21 mouse cellular contexts compared by ENCODE assay signal in the genomic region with DNA sequence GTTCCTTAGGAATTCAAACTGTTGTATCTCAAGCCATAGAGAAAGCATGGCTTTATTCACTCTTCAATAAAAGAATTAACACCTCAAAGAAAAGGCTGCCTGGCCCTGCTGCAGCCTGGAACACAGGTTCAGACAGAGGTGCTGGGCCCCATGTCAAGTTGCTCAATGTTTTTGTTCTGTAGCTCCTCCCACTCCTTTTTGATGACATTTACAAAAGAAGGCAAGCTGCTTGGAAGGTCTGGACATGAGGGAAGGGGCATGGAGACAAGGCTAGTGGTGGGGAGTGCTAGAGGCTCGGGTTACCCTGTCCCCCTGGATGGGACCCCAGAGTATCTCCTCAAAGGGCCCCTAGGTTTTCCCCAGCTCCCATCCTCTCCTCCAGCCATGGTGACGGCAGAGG. TPM values are rescaled to one million over a fixed set of nuclear protein-coding genes. Genes with fewer than 3 reads are reported as not detected.
DNase-seq lines count a peak whose midpoint lies in the region; ATAC-seq lines count a peak whose summit lies in the region.
"Had no signal": no experiment of that assay in that cellular context is flagged by ENCODE, and none has a peak within 500 bp of the region (broad histone marks: within the 10 kb centered on the region; RNA-seq: fewer than 3 reads in every experiment).

No protein-coding gene starts in this region.

- no peak overlapping the region for H3K4me2 ChIP-seq in forebrain, embryonic 12.5 days
- H3K4me2 ChIP-seq in forebrain, embryonic 15.5 days (replicated peaks) = no peak overlapping the region
- H3K4me2 ChIP-seq in midbrain, embryonic 13.5 days (replicated peaks) = no peak overlapping the region
- H3K4me2 ChIP-seq in midbrain, embryonic 14.5 days (ENCODE audit: low read length) = no peak overlapping the region
- H3K4me2 ChIP-seq: embryonic facial prominence, embryonic 12.5 days; hindbrain, embryonic 15.5 days; intestine, embryonic 15.5 days had no signal

- H3K9ac ChIP-seq in forebrain, embryonic 12.5 days = no peak overlapping the region
- H3K9ac ChIP-seq in forebrain, embryonic 15.5 days (replicated peaks) = no peak overlapping the region
- no peak overlapping the region for H3K9ac ChIP-seq in midbrain, embryonic 13.5 days (replicated peaks)
- no peak overlapping the region for H3K9ac ChIP-seq in midbrain, embryonic 14.5 days (replicated peaks; ENCODE audit: low read length)
- H3K9ac ChIP-seq: embryonic facial prominence, embryonic 12.5 days; hindbrain, embryonic 15.5 days; intestine, embryonic 15.5 days had no signal

- H3K27ac ChIP-seq in forebrain, embryonic 12.5 days = no peak overlapping the region
- H3K27ac ChIP-seq in forebrain, embryonic 15.5 days (replicated peaks) = no peak overlapping the region
- no peak overlapping the region for H3K27ac ChIP-seq in midbrain, embryonic 13.5 days
- no peak overlapping the region for H3K27ac ChIP-seq in midbrain, embryonic 14.5 days (replicated peaks; ENCODE audit: low read depth, low read length)
- H3K27ac ChIP-seq: embryonic facial prominence, embryonic 12.5 days; gastrocnemius, adult 2 months; hindbrain, embryonic 15.5 days; intestine, embryonic 15.5 days; limb, embryonic 10.5 days had no signal

- no peak overlapping the region for H3K4me3 ChIP-seq in forebrain, embryonic 12.5 days (replicated peaks)
- no peak overlapping the region for H3K4me3 ChIP-seq in forebrain, embryonic 15.5 days
- H3K4me3 ChIP-seq in midbrain, embryonic 13.5 days (replicated peaks) = no peak overlapping the region
- no peak overlapping the region for H3K4me3 ChIP-seq in midbrain, embryonic 14.5 days (replicated peaks; ENCODE audit: low read depth, low read length)
- H3K4me3 ChIP-seq: embryonic facial prominence, embryonic 12.5 days; gastrocnemius, adult 2 months; hindbrain, embryonic 15.5 days; intestine, embryonic 15.5 days; limb, embryonic 10.5 days had no signal

- peaks cover 5% of the 10 kb centered on the region for H3K4me1 ChIP-seq in forebrain, embryonic 12.5 days
- no peaks in the 10 kb centered on the region for H3K4me1 ChIP-seq in forebrain, embryonic 15.5 days
- peaks cover 5% of the 10 kb centered on the region for H3K4me1 ChIP-seq in midbrain, embryonic 13.5 days (replicated peaks)
- no peaks in the 10 kb centered on the region for H3K4me1 ChIP-seq in midbrain, embryonic 14.5 days (ENCODE audit: control insufficient read depth, insufficient read depth, low read length)
- H3K4me1 ChIP-seq: embryonic facial prominence, embryonic 12.5 days; hindbrain, embryonic 15.5 days; intestine, embryonic 15.5 days; limb, embryonic 10.5 days had no signal

- no peak for DNase-seq in midbrain, embryonic 14.5 days
- peak; percentile 40 for DNase-seq in embryo, embryonic 10.5 days (ENCODE audit: low spot score)
- no peak for DNase-seq in retina, embryonic 14.5 days (ENCODE audit: low spot score)
- DNase-seq: adrenal gland, adult 8-10 months; cerebellum, adult 8-10 months; gastrocnemius, adult 2 months; heart, postnatal 4 days; kidney, adult 8-10 months; kidney, postnatal 14 days had no signal

- peak; percentile 30; the same call in 1 of the 2 replicates for ATAC-seq in forebrain, embryonic 12.5 days (ENCODE audit: low FRiP score)
- ATAC-seq in forebrain, embryonic 15.5 days (replicated peaks) = no peak
- peak; percentile 34; the same call in 1 of the 2 replicates for ATAC-seq in midbrain, embryonic 13.5 days
- no peak for ATAC-seq in midbrain, embryonic 14.5 days (ENCODE audit: low FRiP score, low TSS enrichment)
- ATAC-seq in frontal cortex, adult (ENCODE audit: low TSS enrichment) = no peak
- ATAC-seq: activated CD4-positive, CD25-positive, alpha-beta regulatory T cell, adult 4 months; CD4-positive, CD25-positive, alpha-beta regulatory T cell, adult 4 months; intestine, embryonic 15.5 days; Patski had no signal

- H3K27me3 ChIP-seq in forebrain, embryonic 12.5 days = no peaks in the 10 kb centered on the region
- no peaks in the 10 kb centered on the region for H3K27me3 ChIP-seq in forebrain, embryonic 15.5 days
- H3K27me3 ChIP-seq in midbrain, embryonic 13.5 days = no peaks in the 10 kb centered on the region
- no peaks in the 10 kb centered on the region for H3K27me3 ChIP-seq in midbrain, embryonic 14.5 days (ENCODE audit: control insufficient read depth, insufficient read depth, low read length)
- H3K27me3 ChIP-seq: embryonic facial prominence, embryonic 12.5 days; hindbrain, embryonic 15.5 days; intestine, embryonic 15.5 days had no signal

- no peaks in the 10 kb centered on the region for H3K9me3 ChIP-seq in forebrain, embryonic 12.5 days
- no peaks in the 10 kb centered on the region for H3K9me3 ChIP-seq in forebrain, embryonic 15.5 days
- H3K9me3 ChIP-seq in midbrain, embryonic 13.5 days = no peaks in the 10 kb centered on the region
- H3K9me3 ChIP-seq in midbrain, embryonic 14.5 days (ENCODE audit: control insufficient read depth, low read length) = no peaks in the 10 kb centered on the region
- H3K9me3 ChIP-seq: embryonic facial prominence, embryonic 12.5 days; G1E; hindbrain, embryonic 15.5 days; intestine, embryonic 15.5 days; limb, embryonic 10.5 days had no signal

- WGBS in forebrain, embryonic 12.5 days = 0% methylated on average over 2 of the region's 2 CpGs
- 8% methylated on average over 2 of the region's 2 CpGs for WGBS in forebrain, embryonic 15.5 days
- 4% methylated on average over 2 of the region's 2 CpGs for WGBS in midbrain, embryonic 13.5 days
- 2% methylated on average over 2 of the region's 2 CpGs for WGBS in midbrain, embryonic 14.5 days

- H3K36me3 ChIP-seq in forebrain, embryonic 12.5 days (replicated peaks) = no peaks in the 10 kb centered on the region
- no peaks in the 10 kb centered on the region for H3K36me3 ChIP-seq in forebrain, embryonic 15.5 days
- no peaks in the 10 kb centered on the region for H3K36me3 ChIP-seq in midbrain, embryonic 13.5 days
- no peaks in the 10 kb centered on the region for H3K36me3 ChIP-seq in midbrain, embryonic 14.5 days (ENCODE audit: control insufficient read depth, insufficient read depth, low read length)
- H3K36me3 ChIP-seq: embryonic facial prominence, embryonic 12.5 days; G1E; hindbrain, embryonic 15.5 days; intestine, embryonic 15.5 days; limb, embryonic 10.5 days had no signal

RNA-seq across cellular contexts. Expression of gene Eif3m, which starts 35.2 kb away (rescaled TPM):
- 242 and 248 TPM in 2 replicates for polyA plus RNA-seq in forebrain, embryonic 12.5 days (2016; fragmentation: Nextera tagmentation; extraction: Ambion mirVana)
- 199 and 201 TPM in 2 replicates for polyA plus RNA-seq in forebrain, embryonic 15.5 days (2015; fragmentation: Nextera tagmentation; extraction: Ambion mirVana)
- 203 and 208 TPM in 2 replicates for polyA plus RNA-seq in midbrain, embryonic 13.5 days (2015; fragmentation: Nextera tagmentation; extraction: Ambion mirVana)
- polyA plus RNA-seq in midbrain, embryonic 14.5 days (2014; fragmentation: Nextera tagmentation; extraction: Ambion mirVana) = 212 and 214 TPM in 2 replicates

Comparison
In these comparisons a context has a peak if more than half of its experiments do, and no peak if none do; other contexts are left out.
1. ATAC-seq: peak in forebrain, embryonic 12.5 days (single experiment) and midbrain, embryonic 13.5 days (single experiment); none in forebrain, embryonic 15.5 days (single experiment), midbrain, embryonic 14.5 days (single experiment) and frontal cortex, adult (single experiment).